Mouse (Mus musculus): ENCODE measurements around the gene Olfr329-ps. TPM values are rescaled to one million over a fixed set of nuclear protein-coding genes. Genes with fewer than 3 reads are reported as not detected.
"Not testable (repeated sequence)": the region's sequence is repeated elsewhere in the genome, so short reads cannot be mapped to it uniquely, and the experiment has no call there.

The Olfr329-ps gene
- total RNA-seq (2021), result not detected
- long read RNA-seq, result 0 reads

- DNase-seq (ENCODE audit: low spot score in 2 of 2), result no peak
Measured at GRCm38 (mm10) chr11:58546322-58546721, at the start of gene Olfr329-ps. TSS of gene Olfr329-ps (minus strand) at chr11:58546422.

DNA sequence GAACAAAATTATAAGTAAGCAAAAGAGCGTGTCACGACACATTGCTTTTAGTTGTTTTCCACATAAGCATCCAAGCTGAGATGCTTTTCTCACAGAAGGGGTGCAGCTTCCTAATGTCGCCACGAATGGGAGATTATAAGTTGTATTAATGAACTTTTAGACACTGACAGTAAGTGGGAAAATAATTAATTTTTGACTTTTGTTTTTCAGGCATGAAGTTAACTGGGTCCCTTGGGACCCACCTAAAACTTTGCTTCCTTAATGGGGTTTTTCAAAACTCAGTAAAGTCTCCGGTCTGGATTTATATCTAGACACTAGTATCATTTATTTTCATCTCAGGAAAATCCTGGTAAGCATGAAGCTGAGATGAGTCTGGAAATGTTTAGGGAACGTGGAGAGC lies 48.6 kb upstream of the Olfr329-ps start, which contains the start of gene Olfr324:
Gene Olfr324 (plus strand): TSS at position 301 of the 400 bp plus-strand sequence.
- no peak for DNase-seq (ENCODE audit: low spot score in 2 of 2)

DNA sequence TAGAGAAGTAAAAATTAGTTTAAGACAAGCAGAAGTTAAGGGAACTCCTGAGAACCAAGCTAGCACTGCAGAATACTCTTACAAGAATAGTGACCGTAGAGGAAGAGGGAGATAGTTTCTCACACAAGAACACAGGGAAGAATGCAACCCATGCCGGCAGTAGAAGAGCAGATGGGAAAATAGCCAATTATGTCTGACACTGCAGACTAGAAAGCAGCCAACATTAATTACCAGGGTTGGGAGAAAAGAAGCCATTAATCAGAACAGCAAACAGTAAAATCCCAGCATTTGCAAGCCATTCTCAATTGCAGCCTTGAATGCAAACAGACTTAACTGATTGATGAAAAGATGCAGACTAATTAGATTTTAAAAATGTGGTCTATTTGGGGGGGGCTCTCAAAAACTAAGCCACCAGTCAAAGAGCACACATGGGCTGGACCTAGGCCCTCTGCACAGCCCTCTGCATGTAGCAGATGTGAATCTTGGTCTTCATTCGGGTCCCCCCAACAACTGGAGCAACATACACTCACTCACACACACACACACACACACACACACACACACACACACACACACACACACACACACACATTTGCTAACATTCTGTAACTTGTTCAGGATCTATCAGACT lies 42.5 kb upstream of the Olfr329-ps start:
- no peak for DNase-seq (ENCODE audit: low spot score in 2 of 2)

DNA sequence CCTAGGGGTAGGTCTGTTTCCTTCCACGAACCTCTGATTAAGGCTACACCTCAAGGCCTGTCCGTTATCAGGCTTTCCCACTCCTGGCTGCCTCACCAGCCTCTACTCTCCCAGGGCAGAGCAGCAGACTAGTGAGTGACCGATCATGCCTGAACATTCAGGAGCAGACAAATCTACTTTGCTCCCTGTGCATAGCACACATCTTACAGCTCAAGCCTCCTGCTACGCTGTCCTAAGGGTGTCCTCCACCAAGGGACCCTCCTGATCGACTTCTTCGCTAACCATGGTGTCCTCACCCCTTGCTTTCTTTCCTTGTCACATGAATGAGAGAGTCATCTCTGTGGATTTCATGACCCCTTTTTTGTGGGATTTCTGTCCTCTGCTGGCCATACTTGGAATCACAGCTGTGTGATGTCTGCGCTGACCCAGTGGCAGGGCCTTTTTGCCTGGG lies 41.7 kb upstream of the Olfr329-ps start:
- DNase-seq (ENCODE audit: low spot score in 2 of 2), result peak; percentile 66

GRCm38 (mm10) chr11:58578636-58579035 lies 32.4 kb upstream of the Olfr329-ps start:
- peak; percentile 32 to 57 for DNase-seq (ENCODE audit: low spot score in 2 of 2)

GRCm38 (mm10) chr11:58577430-58577829 lies 31.2 kb upstream of the Olfr329-ps start, which contains the start of gene Olfr325:
TSS of gene Olfr325 (plus strand) at chr11:58577730.
- no peak for DNase-seq (ENCODE audit: low spot score in 2 of 2)

GRCm38 (mm10) chr11:58570405-58570804 lies 24.2 kb upstream of the Olfr329-ps start, which contains the start of gene Olfr224:
TSS of gene Olfr224 (minus strand) at chr11:58570553.
- no peak for DNase-seq (ENCODE audit: low spot score in 2 of 2)

GRCm38 (mm10) chr11:58555536-58555935 lies 9.3 kb upstream of the Olfr329-ps start, which contains the start of gene Olfr328:
TSS of gene Olfr328 (minus strand) at chr11:58555636.
- DNase-seq (ENCODE audit: low spot score in 2 of 2), result no peak

GRCm38 (mm10) chr11:58534736-58535135 lies 11.5 kb downstream of the Olfr329-ps start, which contains the start of gene Olfr330:
TSS of gene Olfr330 (minus strand) at chr11:58534836.
- not testable (repeated sequence) for DNase-seq (ENCODE audit: low spot score in 2 of 2)

DNA sequence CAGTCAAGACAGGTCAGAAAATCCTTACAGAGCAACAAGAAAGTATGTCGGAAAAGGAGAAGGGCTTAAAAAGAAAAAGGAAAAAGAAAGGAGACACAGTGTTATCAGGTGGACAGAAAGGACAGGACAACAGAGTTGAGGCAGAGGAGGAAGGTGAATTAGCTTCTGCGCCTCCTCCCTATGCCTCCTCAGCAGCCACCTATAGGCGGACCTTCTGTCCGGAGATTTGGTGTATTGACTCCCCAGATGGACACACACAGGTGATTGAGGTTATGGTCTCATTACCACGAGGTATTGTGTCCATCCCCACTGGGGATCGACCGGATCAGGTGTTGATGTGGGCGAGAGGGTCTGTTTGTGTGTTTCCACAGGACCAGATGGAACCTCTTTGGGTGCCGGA lies 26.5 kb downstream of the Olfr329-ps start:
- peak; percentile 10 to 17 for DNase-seq (ENCODE audit: low spot score in 2 of 2)

- DNase-seq (ENCODE audit: low spot score in 2 of 2), result peak; percentile 63 to 74
Measured at GRCm38 (mm10) chr11:58518916-58519315, 27.3 kb downstream of the Olfr329-ps start.

- not testable (repeated sequence) for DNase-seq (ENCODE audit: low spot score in 2 of 2)
Measured at GRCm38 (mm10) chr11:58509058-58509457, 37.2 kb downstream of the Olfr329-ps start.

GRCm38 (mm10) chr11:58502472-58502871 lies 43.8 kb downstream of the Olfr329-ps start, which contains the start of gene Olfr331:
TSS of gene Olfr331 (minus strand) at chr11:58502572.
- DNase-seq (ENCODE audit: low spot score in 2 of 2), result not testable (repeated sequence)

GRCm38 (mm10) chr11:58499290-58499689 lies 46.9 kb downstream of the Olfr329-ps start:
- DNase-seq (ENCODE audit: low spot score in 2 of 2), result no peak

- DNase-seq (ENCODE audit: low spot score in 2 of 2), result no peak
Measured at GRCm38 (mm10) chr11:58498761-58499160, 47.5 kb downstream of the Olfr329-ps start.

DNA sequence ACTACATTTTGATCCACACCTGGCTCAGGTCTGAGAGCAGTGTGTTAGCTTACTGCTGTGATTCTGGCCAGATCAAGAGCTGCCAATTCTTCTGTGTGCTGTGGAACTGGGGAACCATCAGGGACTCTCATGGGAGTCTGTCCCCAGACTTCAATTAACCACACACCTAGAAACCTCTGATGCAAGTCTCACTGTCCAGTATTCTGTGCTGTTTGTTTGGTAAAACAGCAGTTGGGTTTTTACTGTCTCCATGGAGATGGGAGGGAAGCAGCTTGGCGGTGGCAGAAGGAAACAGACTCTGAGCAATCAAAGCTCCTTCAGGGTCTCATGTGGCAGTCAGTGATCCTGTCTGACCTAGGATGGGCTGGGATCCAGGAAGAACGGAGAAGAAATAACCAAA lies 53.8 kb downstream of the Olfr329-ps start, which contains the start of gene Olfr332:
Gene Olfr332 (minus strand): TSS at position 101 of the 400 bp plus-strand sequence.
- no peak for DNase-seq (ENCODE audit: low spot score in 2 of 2)

Other genes with a start within 250 kb of the Olfr329-ps start
- gene Zfp692, start 239.4 kb downstream of the Olfr329-ps start, total RNA-seq (2021), result 10 to 100 TPM; 17.7 to 23.5 TPM
- gene Zfp672, start 216.1 kb downstream of the Olfr329-ps start, total RNA-seq (2021), result 10 to 100 TPM; 43.0 to 51.1 TPM
- 10 to 100 TPM; 59.5 to 64.3 TPM for gene Sh3bp5l, start 215.7 kb downstream of the Olfr329-ps start, total RNA-seq (2021)
- gene Lypd8, start 167.4 kb downstream of the Olfr329-ps start, total RNA-seq (2021), result not detected
- gene 1810065E05Rik, start 125.3 kb downstream of the Olfr329-ps start, total RNA-seq (2021), result not detected
- gene Gm12253, start 113.9 kb downstream of the Olfr329-ps start, total RNA-seq (2021), result not detected
- gene Lypd9, start 93.5 kb downstream of the Olfr329-ps start, total RNA-seq (2021), result not detected
- gene Olfr30, start 84.2 kb downstream of the Olfr329-ps start, total RNA-seq (2021), result not detected
- gene Olfr332, start 53.9 kb downstream of the Olfr329-ps start, total RNA-seq (2021), result not detected
- not detected for gene Olfr331, start 43.9 kb downstream of the Olfr329-ps start, total RNA-seq (2021)
- gene Olfr330, start 11.6 kb downstream of the Olfr329-ps start, total RNA-seq (2021), result not detected
- gene Olfr328, start 9.2 kb upstream of the Olfr329-ps start, total RNA-seq (2021), result under 1 TPM; 0.11 to 0.23 TPM
- gene Olfr224, start 24.1 kb upstream of the Olfr329-ps start, total RNA-seq (2021), result not detected
- not detected for gene Olfr325, start 31.3 kb upstream of the Olfr329-ps start, total RNA-seq (2021)
- not detected for gene Olfr324, start 48.7 kb upstream of the Olfr329-ps start, total RNA-seq (2021)
- gene 2210407C18Rik, start 69.7 kb upstream of the Olfr329-ps start, total RNA-seq (2021), result not detected
- not detected for gene Olfr323, start 84.1 kb upstream of the Olfr329-ps start, total RNA-seq (2021)
- gene Trim58, start 94.0 kb upstream of the Olfr329-ps start, total RNA-seq (2021), result under 1 TPM in 1 of 2 experiments, not detected in 1; 0.20 TPM
- gene Olfr322, start 112.4 kb upstream of the Olfr329-ps start, total RNA-seq (2021), result not detected
- gene Olfr320, start 134.7 kb upstream of the Olfr329-ps start, total RNA-seq (2021), result not detected
- not detected for gene Olfr319, start 152.7 kb upstream of the Olfr329-ps start, total RNA-seq (2021)
- under 1 TPM in 1 of 2 experiments, not detected in 1; 0.16 TPM for gene Olfr318, start 177.6 kb upstream of the Olfr329-ps start, total RNA-seq (2021)
- under 1 TPM in 1 of 2 experiments, not detected in 1; 0.49 TPM for gene Olfr317, start 192.8 kb upstream of the Olfr329-ps start, total RNA-seq (2021)
- gene Olfr316, start 206.3 kb upstream of the Olfr329-ps start, total RNA-seq (2021), result under 1 TPM; 0.25 to 0.32 TPM
- gene Olfr315, start 226.8 kb upstream of the Olfr329-ps start, total RNA-seq (2021), result not detected
- not detected for gene Olfr314, start 236.5 kb upstream of the Olfr329-ps start, total RNA-seq (2021)

Measured in layer of hippocampus, postnatal 10 days (tissue).